Comparison of ENCODE assay signal across 18 mouse cellular contexts in genomic region chr17:56478191-56478611, GRCm38 (mm10). TPM values are rescaled to one million over a fixed set of nuclear protein-coding genes. Genes with fewer than 3 reads are reported as not detected.
DNase-seq lines count a peak whose midpoint lies in the region; ATAC-seq lines count a peak whose summit lies in the region.
"Had no signal": no experiment of that assay in that cellular context is flagged by ENCODE, and none has a peak within 500 bp of the region (broad histone marks: within the 10 kb centered on the region; RNA-seq: fewer than 3 reads in every experiment).

No protein-coding gene starts in this region.

- H3K4me2 ChIP-seq in embryonic facial prominence, embryonic 14.5 days (ENCODE audit: low read depth, low read length) = no peak overlapping the region
- H3K4me2 ChIP-seq in lung, embryonic 16.5 days (ENCODE audit: low read depth, low read length) = no peak overlapping the region
- H3K4me2 ChIP-seq: embryonic facial prominence, embryonic 12.5 days; limb, embryonic 12.5 days had no signal

- H3K9me3 ChIP-seq in embryonic facial prominence, embryonic 14.5 days (ENCODE audit: control insufficient read depth, low read length) = 0 out of 2 replicates have a peak, but pooled peaks cover 4% of the 10 kb centered on the region
- H3K9me3 ChIP-seq in embryonic facial prominence, embryonic 10.5 days = no peaks in the 10 kb centered on the region
- peaks cover 3% of the 10 kb centered on the region; the same call in 1 of the 2 replicates for H3K9me3 ChIP-seq in lung, embryonic 16.5 days (ENCODE audit: control insufficient read depth, low read length)
- H3K9me3 ChIP-seq: embryonic facial prominence, embryonic 12.5 days; limb, embryonic 12.5 days had no signal

- H3K9ac ChIP-seq in embryonic facial prominence, embryonic 14.5 days (ENCODE audit: low read depth, low read length) = no peak overlapping the region
- H3K9ac ChIP-seq in lung, embryonic 16.5 days (ENCODE audit: low read length) = no peak overlapping the region
- H3K9ac ChIP-seq: embryonic facial prominence, embryonic 12.5 days; limb, embryonic 12.5 days had no signal

- H3K36me3 ChIP-seq in embryonic facial prominence, embryonic 14.5 days (ENCODE audit: control insufficient read depth, insufficient read depth, low read length) = no peaks in the 10 kb centered on the region
- H3K36me3 ChIP-seq in embryonic facial prominence, embryonic 10.5 days (replicated peaks) = no peaks in the 10 kb centered on the region
- H3K36me3 ChIP-seq in lung, embryonic 16.5 days (ENCODE audit: control insufficient read depth, insufficient read depth, low read length) = no peaks in the 10 kb centered on the region
- H3K36me3 ChIP-seq: embryonic facial prominence, embryonic 12.5 days; limb, embryonic 12.5 days had no signal

- H3K27ac ChIP-seq in embryonic facial prominence, embryonic 14.5 days (replicated peaks; ENCODE audit: low read depth, low read length) = no peak overlapping the region
- H3K27ac ChIP-seq in embryonic facial prominence, embryonic 10.5 days (replicated peaks) = no peak overlapping the region
- no peak overlapping the region for H3K27ac ChIP-seq in lung, embryonic 16.5 days (ENCODE audit: low read length)
- H3K27ac ChIP-seq: embryonic facial prominence, embryonic 12.5 days; limb, embryonic 12.5 days had no signal

- H3K27me3 ChIP-seq in embryonic facial prominence, embryonic 14.5 days (replicated peaks; ENCODE audit: control insufficient read depth, insufficient read depth, low read length) = peaks cover 25% of the 10 kb centered on the region
- H3K27me3 ChIP-seq in embryonic facial prominence, embryonic 10.5 days (replicated peaks; ENCODE audit: low read depth, poor library complexity, severe bottlenecking) = peaks cover 41% of the 10 kb centered on the region
- H3K27me3 ChIP-seq in lung, embryonic 16.5 days (ENCODE audit: control insufficient read depth, insufficient read depth, low read depth, low read length) = peaks cover 23% of the 10 kb centered on the region

- WGBS in embryonic facial prominence, embryonic 14.5 days = 58% methylated on average over 11 of the region's 11 CpGs
- 64% methylated on average over 11 of the region's 11 CpGs for WGBS in embryonic facial prominence, embryonic 10.5 days
- 52% methylated on average over 11 of the region's 11 CpGs for WGBS in lung, embryonic 16.5 days

- H3K4me1 ChIP-seq in embryonic facial prominence, embryonic 14.5 days (ENCODE audit: control insufficient read depth, insufficient read depth, low read length) = peaks cover 22% of the 10 kb centered on the region
- peaks cover 46% of the 10 kb centered on the region for H3K4me1 ChIP-seq in embryonic facial prominence, embryonic 10.5 days
- peaks cover 31% of the 10 kb centered on the region for H3K4me1 ChIP-seq in lung, embryonic 16.5 days (replicated peaks; ENCODE audit: control insufficient read depth, insufficient read depth, low read length)

- no peak for ATAC-seq in embryonic facial prominence, embryonic 14.5 days (ENCODE audit: low read depth)
- ATAC-seq in lung, embryonic 16.5 days (ENCODE audit: low read depth) = 0 out of 2 replicates have a peak, but pooled peaks have one; percentile 10
- ATAC-seq: forebrain, embryonic 14.5 days; hindbrain, embryonic 16.5 days; midbrain, embryonic 16.5 days had no signal

- peak; percentile 38 for DNase-seq in embryonic facial prominence, embryonic 14.5 days (ENCODE audit: low spot score)
- no peak for DNase-seq in embryonic facial prominence, embryonic 10.5 days (ENCODE audit: low spot score)
- peak; percentile 73 for DNase-seq in 3T3-L1 (ENCODE audit: low read depth, low spot score)
- peak; percentile 58 for DNase-seq in ZHBTc4 (ENCODE audit: low read depth, low spot score)
- DNase-seq in left cerebral cortex, adult 18-20 months (ENCODE audit: low spot score in 2 of 2) = no peak
- no peak for DNase-seq in cerebellum, postnatal 14 days
- DNase-seq in spleen, postnatal 14 days (ENCODE audit: low spot score in 2 of 2) = no peak
- DNase-seq: kidney, adult 9 months; thymus, postnatal 14 days had no signal

- H3K4me3 ChIP-seq in embryonic facial prominence, embryonic 14.5 days (ENCODE audit: low read depth, low read length) = no peak overlapping the region
- H3K4me3 ChIP-seq in embryonic facial prominence, embryonic 10.5 days = no peak overlapping the region
- H3K4me3 ChIP-seq in lung, embryonic 16.5 days (ENCODE audit: low read length) = no peak overlapping the region
- H3K4me3 ChIP-seq: embryonic facial prominence, embryonic 12.5 days; limb, embryonic 12.5 days had no signal

RNA-seq across cellular contexts. Expression of gene Ptprs, which starts 1.9 kb away (rescaled TPM):
- polyA plus RNA-seq in embryonic facial prominence, embryonic 14.5 days (2014; fragmentation: Nextera tagmentation; extraction: Ambion mirVana) = 104 and 116 TPM in 2 replicates
- polyA plus RNA-seq in embryonic facial prominence, embryonic 10.5 days (2016; fragmentation: Nextera tagmentation; extraction: Ambion mirVana) = 85.0 and 86.4 TPM in 2 replicates
- polyA plus RNA-seq in lung, embryonic 16.5 days (2015; fragmentation: Nextera tagmentation; extraction: Ambion mirVana) = 59.1 and 59.9 TPM in 2 replicates
- 100 to 1,000 TPM; 588 to 594 TPM for total RNA-seq in left cerebral cortex, adult 18-20 months (2021)

RNA-seq across cellular contexts. Expression of gene Znrf4, which starts 34.0 kb away (rescaled TPM):
- not detected in 2 replicates for polyA plus RNA-seq in embryonic facial prominence, embryonic 14.5 days (2014; fragmentation: Nextera tagmentation; extraction: Ambion mirVana)
- not detected in 2 replicates for polyA plus RNA-seq in embryonic facial prominence, embryonic 10.5 days (2016; fragmentation: Nextera tagmentation; extraction: Ambion mirVana)
- polyA plus RNA-seq in lung, embryonic 16.5 days (2015; fragmentation: Nextera tagmentation; extraction: Ambion mirVana) = not detected in 2 replicates
- total RNA-seq in left cerebral cortex, adult 18-20 months (2021) = not detected
- total RNA-seq: gastrocnemius, postnatal 4 days had no signal
- polyA plus RNA-seq: embryonic facial prominence, embryonic 12.5 days; heart, embryonic 16.5 days; hindbrain, embryonic 16.5 days; limb, embryonic 12.5 days; midbrain, embryonic 16.5 days; neural tube, embryonic 14.5 days had no signal

Comparison
In these comparisons a context has a peak if more than half of its experiments do, and no peak if none do; other contexts are left out.
1. DNase-seq: peak in embryonic facial prominence, embryonic 14.5 days (single experiment), 3T3-L1 (single experiment) and ZHBTc4 (single experiment); none in embryonic facial prominence, embryonic 10.5 days (single experiment), left cerebral cortex, adult 18-20 months (0 of 2), cerebellum, postnatal 14 days (0 of 2) and spleen, postnatal 14 days (0 of 2).